Mouse (Mus musculus): ENCODE measurements around the gene Atp1a4. TPM values are rescaled to one million over a fixed set of nuclear protein-coding genes. Genes with fewer than 3 reads are reported as not detected.
"Not testable (repeated sequence)": the region's sequence is repeated elsewhere in the genome, so short reads cannot be mapped to it uniquely, and the experiment has no call there.

Gene Atp1a4
- polyA plus RNA-seq, 1 experiment from 2014 or later = not detected

GRCm38 (mm10) chr1:172274116-172274515 lies 15.9 kb upstream of the Atp1a4 start:
- Histone ChIP-seq H3K4me3 (ENCODE audit: low read depth, low read length) (no peak overlapping the region), H3K9ac (ENCODE audit: low read depth, low read length) (no peak overlapping the region), H3K36me3 (ENCODE audit: control insufficient read depth, insufficient read depth) (no peaks in the 10 kb centered on the region), H3K4me1 (ENCODE audit: control insufficient read depth, low read depth, low read length) (no peaks in the 10 kb centered on the region), H3K4me2 (ENCODE audit: low read depth, low read length) (no peak overlapping the region), H3K9me3 (replicated peaks; ENCODE audit: control insufficient read depth, low read length) (no peaks in the 10 kb centered on the region), H3K27ac (ENCODE audit: low read length) (no peak overlapping the region), H3K27me3 (ENCODE audit: control insufficient read depth, insufficient read depth, low read depth, low read length) (no peaks in the 10 kb centered on the region)
- WGBS (ENCODE audit: insufficient replicate concordance) = 41% methylated on average over 5 of the region's 5 CpGs
- no peak for ATAC-seq (ENCODE audit: low read depth)

- no peak for ATAC-seq (ENCODE audit: low read depth)
- no peaks in the 10 kb centered on the region for H3K27me3 ChIP-seq (ENCODE audit: control insufficient read depth, insufficient read depth, low read depth, low read length)
- H3K4me2 ChIP-seq (ENCODE audit: low read depth, low read length) = no peak overlapping the region
- H3K4me3 ChIP-seq (ENCODE audit: low read depth, low read length) = no peak overlapping the region
- H3K9ac ChIP-seq (ENCODE audit: low read depth, low read length) = no peak overlapping the region
- no peaks in the 10 kb centered on the region for H3K4me1 ChIP-seq (ENCODE audit: control insufficient read depth, low read depth, low read length)
- no peaks in the 10 kb centered on the region for H3K9me3 ChIP-seq (replicated peaks; ENCODE audit: control insufficient read depth, low read length)
- 66% methylated on average over 6 of the region's 6 CpGs for WGBS (ENCODE audit: insufficient replicate concordance)
- no peaks in the 10 kb centered on the region for H3K36me3 ChIP-seq (ENCODE audit: control insufficient read depth, insufficient read depth)
- no peak overlapping the region for H3K27ac ChIP-seq (ENCODE audit: low read length)
Measured at GRCm38 (mm10) chr1:172273386-172273785, 15.2 kb upstream of the Atp1a4 start.

- H3K4me3 ChIP-seq (ENCODE audit: low read depth, low read length) = no peak overlapping the region
- no peaks in the 10 kb centered on the region for H3K4me1 ChIP-seq (ENCODE audit: control insufficient read depth, low read depth, low read length)
- H3K27ac ChIP-seq (ENCODE audit: low read length) = no peak overlapping the region
- no peaks in the 10 kb centered on the region for H3K36me3 ChIP-seq (ENCODE audit: control insufficient read depth, insufficient read depth)
- H3K27me3 ChIP-seq (ENCODE audit: control insufficient read depth, insufficient read depth, low read depth, low read length) = no peaks in the 10 kb centered on the region
- no peak overlapping the region for H3K9ac ChIP-seq (ENCODE audit: low read depth, low read length)
- H3K4me2 ChIP-seq (ENCODE audit: low read depth, low read length) = no peak overlapping the region
- no peak for ATAC-seq (ENCODE audit: low read depth)
- no peaks in the 10 kb centered on the region for H3K9me3 ChIP-seq (replicated peaks; ENCODE audit: control insufficient read depth, low read length)
- WGBS (ENCODE audit: insufficient replicate concordance) = 67% methylated on average over 10 of the region's 10 CpGs
Measured at GRCm38 (mm10) chr1:172271765-172272164, 13.6 kb upstream of the Atp1a4 start.

DNA sequence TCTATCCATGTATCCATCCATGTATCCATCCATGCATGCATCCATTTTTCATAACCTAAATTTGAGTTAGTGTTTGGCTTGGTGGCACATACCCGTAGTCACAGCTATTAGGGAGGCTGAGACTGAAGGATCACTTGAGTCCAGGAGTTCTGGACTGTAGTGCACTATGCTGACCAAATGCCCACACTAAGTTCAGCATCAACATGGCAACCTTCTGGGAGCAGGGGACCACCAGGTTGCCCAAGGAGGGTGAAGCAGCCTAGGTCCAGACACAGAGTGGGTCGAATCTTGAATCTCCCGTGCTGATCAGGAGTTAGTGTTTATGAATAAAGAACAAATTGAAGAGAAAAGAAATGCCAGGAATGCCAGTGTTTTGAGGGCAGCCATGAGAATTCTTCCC lies 13.0 kb upstream of the Atp1a4 start:
- no peaks in the 10 kb centered on the region for H3K4me1 ChIP-seq (ENCODE audit: control insufficient read depth, low read depth, low read length)
- 59% methylated on average over 3 of the region's 3 CpGs for WGBS (ENCODE audit: insufficient replicate concordance)
- no peaks in the 10 kb centered on the region for H3K9me3 ChIP-seq (replicated peaks; ENCODE audit: control insufficient read depth, low read length)
- no peak for ATAC-seq (ENCODE audit: low read depth)
- no peak overlapping the region for H3K4me3 ChIP-seq (ENCODE audit: low read depth, low read length)
- no peak overlapping the region for H3K9ac ChIP-seq (ENCODE audit: low read depth, low read length)
- no peaks in the 10 kb centered on the region for H3K36me3 ChIP-seq (ENCODE audit: control insufficient read depth, insufficient read depth)
- no peak overlapping the region for H3K27ac ChIP-seq (ENCODE audit: low read length)
- no peak overlapping the region for H3K4me2 ChIP-seq (ENCODE audit: low read depth, low read length)
- no peaks in the 10 kb centered on the region for H3K27me3 ChIP-seq (ENCODE audit: control insufficient read depth, insufficient read depth, low read depth, low read length)

- no peak within 1 kb of the TSS for H3K9ac ChIP-seq (ENCODE audit: low read depth, low read length)
- H3K27me3 ChIP-seq (ENCODE audit: control insufficient read depth, insufficient read depth, low read depth, low read length) = no peaks in the 10 kb centered on the region
- no peaks in the 10 kb centered on the region for H3K36me3 ChIP-seq (ENCODE audit: control insufficient read depth, insufficient read depth)
- WGBS (ENCODE audit: insufficient replicate concordance) = 58% methylated on average over 8 of the region's 8 CpGs
- H3K27ac ChIP-seq (ENCODE audit: low read length) = no peak within 1 kb of the TSS
- H3K4me2 ChIP-seq (ENCODE audit: low read depth, low read length) = no peak within 1 kb of the TSS
- no peaks in the 10 kb centered on the region for H3K4me1 ChIP-seq (ENCODE audit: control insufficient read depth, low read depth, low read length)
- no peak within 1 kb of the TSS for H3K4me3 ChIP-seq (ENCODE audit: low read depth, low read length)
- no peak for ATAC-seq (ENCODE audit: low read depth)
- no peaks in the 10 kb centered on the region for H3K9me3 ChIP-seq (replicated peaks; ENCODE audit: control insufficient read depth, low read length)
Measured at GRCm38 (mm10) chr1:172261477-172262078, 3.4 kb upstream of the Atp1a4 start, which contains the start of gene Igsf8. Gene Igsf8, plus strand, starts transcription at chr1:172261641.

GRCm38 (mm10) chr1:172247679-172248078 lies 10.5 kb downstream of the Atp1a4 start:
- no peak overlapping the region for H3K9ac ChIP-seq (ENCODE audit: low read depth, low read length)
- no peaks in the 10 kb centered on the region for H3K4me1 ChIP-seq (ENCODE audit: control insufficient read depth, low read depth, low read length)
- WGBS (ENCODE audit: insufficient replicate concordance) = 30% methylated on average over 2 of the region's 2 CpGs
- H3K9me3 ChIP-seq (replicated peaks; ENCODE audit: control insufficient read depth, low read length) = no peaks in the 10 kb centered on the region
- ATAC-seq (ENCODE audit: low read depth) = no peak
- no peak overlapping the region for H3K4me3 ChIP-seq (ENCODE audit: low read depth, low read length)
- H3K27ac ChIP-seq (ENCODE audit: low read length) = no peak overlapping the region
- no peak overlapping the region for H3K4me2 ChIP-seq (ENCODE audit: low read depth, low read length)
- H3K36me3 ChIP-seq (ENCODE audit: control insufficient read depth, insufficient read depth) = no peaks in the 10 kb centered on the region
- peaks cover 18% of the 10 kb centered on the region for H3K27me3 ChIP-seq (ENCODE audit: control insufficient read depth, insufficient read depth, low read depth, low read length)

GRCm38 (mm10) chr1:172247216-172247615 lies 11.0 kb downstream of the Atp1a4 start:
- no peak for ATAC-seq (ENCODE audit: low read depth)
- Histone ChIP-seq H3K27ac (ENCODE audit: low read length) (no peak overlapping the region), H3K4me1 (ENCODE audit: control insufficient read depth, low read depth, low read length) (no peaks in the 10 kb centered on the region), H3K27me3 (ENCODE audit: control insufficient read depth, insufficient read depth, low read depth, low read length) (peaks cover 18% of the 10 kb centered on the region), H3K4me2 (ENCODE audit: low read depth, low read length) (no peak overlapping the region), H3K36me3 (ENCODE audit: control insufficient read depth, insufficient read depth) (no peaks in the 10 kb centered on the region), H3K9me3 (replicated peaks; ENCODE audit: control insufficient read depth, low read length) (no peaks in the 10 kb centered on the region), H3K9ac (ENCODE audit: low read depth, low read length) (no peak overlapping the region), H3K4me3 (ENCODE audit: low read depth, low read length) (no peak overlapping the region)
- 51% methylated on average over 4 of the region's 4 CpGs for WGBS (ENCODE audit: insufficient replicate concordance)

DNA sequence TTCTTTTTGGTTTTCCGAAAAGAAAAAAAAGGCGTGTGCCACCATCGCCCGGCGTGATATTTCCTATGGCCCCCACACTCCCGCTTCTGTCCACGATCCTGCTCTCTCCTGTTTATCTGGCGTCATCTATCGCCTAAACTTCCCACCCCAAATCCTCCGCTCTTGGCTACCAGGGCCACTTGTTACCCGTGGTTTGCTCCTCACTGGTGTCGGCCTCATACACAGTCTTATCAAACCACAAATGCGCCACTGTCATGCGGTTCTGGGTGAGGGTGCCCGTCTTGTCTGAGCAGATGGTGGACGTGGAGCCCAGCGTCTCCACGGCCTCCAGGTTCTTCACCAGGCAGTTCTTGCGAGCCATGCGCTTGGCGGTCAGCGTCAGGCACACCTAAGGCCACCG lies 13.6 kb downstream of the Atp1a4 start:
- not testable (repeated sequence) for ATAC-seq (ENCODE audit: low read depth); H3K4me1 ChIP-seq (ENCODE audit: control insufficient read depth, low read depth, low read length)

GRCm38 (mm10) chr1:172243547-172244205 lies 14.5 kb downstream of the Atp1a4 start:
- Histone ChIP-seq H3K9me3 (replicated peaks; ENCODE audit: control insufficient read depth, low read length) (no peaks in the 10 kb centered on the region), H3K27ac (ENCODE audit: low read length) (no peak overlapping the region), H3K4me3 (ENCODE audit: low read depth, low read length) (no peak overlapping the region), H3K27me3 (ENCODE audit: control insufficient read depth, insufficient read depth, low read depth, low read length) (peaks cover 18% of the 10 kb centered on the region), H3K4me1 (ENCODE audit: control insufficient read depth, low read depth, low read length) (no peaks in the 10 kb centered on the region), H3K36me3 (ENCODE audit: control insufficient read depth, insufficient read depth) (no peaks in the 10 kb centered on the region), H3K4me2 (ENCODE audit: low read depth, low read length) (no peak overlapping the region), H3K9ac (ENCODE audit: low read depth, low read length) (no peak overlapping the region)
- ATAC-seq (ENCODE audit: low read depth) = no peak
- 23% methylated on average over 16 of the region's 16 CpGs for WGBS (ENCODE audit: insufficient replicate concordance)

More for the DNA sequence above, 13.6 kb downstream of the Atp1a4 start:
- not testable (repeated sequence) for H3K36me3 ChIP-seq (ENCODE audit: control insufficient read depth, insufficient read depth); H3K9ac ChIP-seq (ENCODE audit: low read depth, low read length); H3K4me2 ChIP-seq (ENCODE audit: low read depth, low read length); H3K9me3 ChIP-seq (replicated peaks; ENCODE audit: control insufficient read depth, low read length); H3K27ac ChIP-seq (ENCODE audit: low read length); H3K4me3 ChIP-seq (ENCODE audit: low read depth, low read length)
- 24% methylated on average over 23 of the region's 23 CpGs for WGBS (ENCODE audit: insufficient replicate concordance)
- peaks cover 18% of the 10 kb centered on the region for H3K27me3 ChIP-seq (ENCODE audit: control insufficient read depth, insufficient read depth, low read depth, low read length)

Data from liver, embryonic 16.5 days (tissue).